Mouse (Mus musculus) gastrocnemius, postnatal 14 days (tissue): ENCODE results near the gene Nubp2. TPM values are rescaled to one million over a fixed set of nuclear protein-coding genes. Genes with fewer than 3 reads are reported as not detected.

Source experiments
- DNase-seq: peaks from one replicate; pipeline ENCODE4 v3.0.0; 2021; ENCODE audit warnings: mixed read lengths
- intact Hi-C: fragments of 180-260 bp; cut with DNase I; formaldehyde crosslinking; loops from one replicate; pipeline ENCODE4 v1.15.1; 2025; ENCODE audit warnings: low total_unique reads
- total RNA-seq, 2 experiments: library from RNA; stranded (reverse); gene quantifications; 2 replicates each; pipeline ENCODE4 v1.2.3; 2021

Gene Nubp2
- total RNA-seq, 2 experiments from 2014 or later = 12.5 to 14.6 TPM

GRCm38 (mm10) chr17:24874405-24874745 is 11.8 kb downstream of the Nubp2 start:
- no peak for DNase-seq
- intact Hi-C loops = no loop called here

- intact Hi-C loops = no loop called here
- no peak for DNase-seq
Observed at GRCm38 (mm10) chr17:24873695-24874404, 12.3 kb downstream of the Nubp2 start.

DNA sequence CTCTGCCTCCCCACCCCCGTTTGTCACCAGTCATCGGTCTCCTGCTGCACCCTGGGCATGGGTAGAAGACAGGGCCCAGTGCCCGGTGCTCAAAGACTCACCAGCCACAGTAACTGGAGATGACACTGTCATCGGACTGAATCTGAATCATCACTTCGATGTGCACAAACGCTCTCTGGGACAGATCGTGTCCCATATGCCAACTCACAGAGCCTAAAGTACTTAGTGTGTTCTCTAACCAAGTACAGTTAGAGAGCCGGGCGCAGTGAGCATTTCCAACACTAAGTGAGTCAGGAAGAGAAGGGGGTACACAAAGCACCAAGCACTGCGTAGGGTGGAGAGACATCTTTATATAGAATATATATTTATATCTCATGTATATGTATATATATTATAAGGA is 18.2 kb downstream of the Nubp2 start:
- DNase-seq = no peak
- intact Hi-C loops = no loop called here

DNA sequence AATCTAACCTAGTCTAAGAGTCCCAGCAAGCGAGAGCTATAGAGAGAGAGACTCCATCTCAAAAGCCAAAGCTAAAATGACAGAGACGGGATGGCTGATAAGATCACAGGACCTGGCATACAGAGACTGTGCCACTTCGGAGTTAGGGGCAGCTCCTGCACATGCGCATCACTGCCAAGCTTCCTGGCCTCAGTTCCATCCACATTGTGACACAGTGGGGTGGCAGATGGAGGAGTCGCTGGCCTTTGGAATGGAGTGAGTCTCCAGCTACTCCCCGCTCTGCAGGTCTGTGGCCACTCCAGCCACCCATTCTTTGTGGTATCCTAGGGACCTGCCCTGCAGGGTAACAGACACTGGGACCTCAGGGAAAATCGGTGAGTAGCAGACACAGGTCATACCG is 20.4 kb downstream of the Nubp2 start, which contains the start of gene Igfals:
TSS of gene Igfals (plus strand) at position 222 of the 400 bp plus-strand sequence.
- DNase-seq = peak; percentile 1
- intact Hi-C loops = no loop called here

DNA sequence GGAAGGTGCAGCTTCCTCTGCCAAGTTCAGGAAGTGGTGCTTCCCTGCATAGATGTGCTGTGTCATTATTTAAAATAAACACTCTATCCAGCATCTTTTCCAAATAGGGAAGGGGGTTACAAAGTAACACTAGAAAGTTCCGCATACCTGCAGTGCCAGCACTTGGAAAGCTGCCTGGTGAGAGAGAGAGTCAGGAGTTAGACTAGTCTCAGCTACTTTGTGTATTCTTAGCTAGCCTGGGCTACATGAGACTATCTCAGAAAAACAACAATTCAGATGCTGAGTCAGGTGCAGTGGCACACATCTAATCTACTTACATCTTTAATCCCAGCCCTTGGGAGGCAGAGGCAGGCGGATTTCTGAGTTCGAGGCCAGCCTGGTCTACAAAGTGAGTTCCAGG is 24.4 kb downstream of the Nubp2 start:
- intact Hi-C loops = no loop called here
- no peak for DNase-seq

DNA sequence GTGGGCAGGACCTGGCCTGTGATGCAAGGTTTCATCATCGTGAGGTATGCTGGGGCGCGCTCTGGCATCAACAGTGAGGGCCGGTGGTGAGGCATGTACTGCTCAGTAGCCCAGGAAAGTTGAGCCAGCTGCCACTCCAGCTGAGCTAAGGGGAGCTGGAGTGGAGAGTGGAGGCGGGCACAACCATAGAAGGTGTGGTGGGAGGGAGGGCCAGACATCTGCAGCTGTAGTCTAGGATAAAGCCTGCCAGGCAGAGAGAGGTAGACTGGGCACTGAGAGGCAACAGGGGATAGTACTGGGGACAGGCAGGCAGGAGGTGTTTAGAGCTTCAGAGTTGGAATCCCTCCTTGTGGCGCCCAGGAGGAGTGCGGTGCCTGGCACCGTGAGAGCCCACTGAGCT is 26.1 kb downstream of the Nubp2 start:
- no peak for DNase-seq
- intact Hi-C loops = no loop called here

- DNase-seq = no peak
- intact Hi-C loops = no loop called here
Observed at GRCm38 (mm10) chr17:24858967-24859366, 27.2 kb downstream of the Nubp2 start.

DNA sequence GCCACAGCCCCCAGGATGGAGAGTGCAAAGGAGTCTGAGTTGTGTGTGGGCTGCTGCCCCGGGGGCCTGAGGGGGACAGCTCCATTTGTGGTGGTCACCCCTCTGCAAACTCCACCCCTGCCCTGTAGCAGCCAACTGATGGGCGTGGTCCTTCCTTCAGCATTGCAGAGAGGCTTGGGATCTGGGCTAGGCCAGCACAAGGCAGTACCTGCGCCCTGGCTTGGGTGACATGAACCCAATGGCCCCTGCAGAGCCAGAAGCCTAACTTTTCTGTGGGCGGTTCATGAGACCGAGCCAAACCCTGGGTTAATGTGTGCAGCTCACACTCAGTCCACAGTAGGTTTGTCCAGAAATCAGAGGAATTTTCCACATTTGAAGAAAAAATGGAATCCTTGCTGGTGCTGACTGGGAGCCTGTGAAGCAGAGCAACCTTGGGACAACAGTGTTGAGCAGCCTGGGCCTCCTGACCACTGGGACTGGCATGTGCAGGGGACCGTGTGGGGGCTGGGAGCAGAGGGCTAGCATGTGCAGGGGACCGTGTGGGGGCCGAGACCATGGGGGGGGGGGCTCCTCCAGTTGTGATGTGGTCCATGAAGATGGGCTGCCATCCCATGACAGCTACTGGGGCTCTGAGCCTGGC is 28.2 kb downstream of the Nubp2 start:
- DNase-seq = no peak
- intact Hi-C loops = no loop called here

- DNase-seq = no peak
- intact Hi-C loops = no loop called here
Observed at GRCm38 (mm10) chr17:24856589-24856988, 29.6 kb downstream of the Nubp2 start.

DNA sequence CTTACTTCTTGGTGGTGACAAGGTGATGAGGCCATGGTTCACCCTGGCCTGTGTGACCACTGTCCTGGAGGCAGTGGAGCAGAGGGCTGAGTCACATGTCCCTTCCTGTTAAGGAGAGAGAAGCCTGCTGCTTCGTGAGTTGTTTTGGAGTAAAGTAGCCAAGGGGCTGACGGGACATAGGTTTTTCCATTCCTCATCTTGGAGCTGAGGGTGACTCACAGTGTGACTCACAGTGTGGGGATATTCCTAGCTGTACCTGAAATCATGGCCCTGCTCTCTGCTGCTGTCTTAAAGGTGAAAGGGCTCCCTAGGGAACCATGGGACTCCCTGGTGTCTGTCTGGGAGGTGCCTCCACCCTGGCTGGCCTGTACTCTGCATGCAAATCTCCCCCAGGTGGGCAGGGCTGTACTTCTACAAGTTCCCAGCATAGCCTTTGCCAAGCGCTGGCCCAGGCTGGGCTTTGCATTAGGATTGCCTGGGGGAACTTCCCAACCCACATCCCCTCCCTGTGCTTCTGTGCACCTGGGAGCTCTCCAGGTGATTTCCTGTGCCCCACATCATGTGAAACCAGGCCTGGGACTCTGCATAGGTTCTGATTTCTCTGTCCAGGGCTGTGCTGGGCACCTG is 30.2 kb downstream of the Nubp2 start:
- no peak for DNase-seq
- intact Hi-C loops = no loop called here

- intact Hi-C loops = no loop called here
- DNase-seq = no peak
Observed at GRCm38 (mm10) chr17:24851381-24852125, 34.6 kb downstream of the Nubp2 start.

DNA sequence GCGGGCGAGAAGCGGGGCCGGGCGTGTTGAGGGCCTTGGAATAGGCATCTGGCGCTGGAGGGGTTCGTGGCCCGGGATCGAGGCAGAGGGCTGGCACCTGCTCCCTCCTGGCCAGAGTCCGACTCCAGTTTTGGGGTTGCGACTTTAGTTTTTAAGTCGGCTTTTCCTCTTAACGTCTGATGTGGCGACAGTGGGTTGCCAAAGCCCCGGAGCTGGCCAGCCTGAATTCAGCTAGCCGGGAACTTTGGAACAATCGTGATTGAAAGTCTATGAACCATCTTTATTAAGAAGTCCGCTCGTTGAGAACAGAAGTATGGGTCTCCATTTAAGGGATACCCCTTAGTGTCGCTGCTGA is 35.4 kb downstream of the Nubp2 start:
- no peak for DNase-seq
- intact Hi-C loops = no loop called here

GRCm38 (mm10) chr17:24850065-24850772 is 35.9 kb downstream of the Nubp2 start, which contains the start of gene Fahd1:
Fahd1 (minus strand) TSS chr17:24850364.
- intact Hi-C loops = no loop called here
- DNase-seq = peak; percentile 95

GRCm38 (mm10) chr17:24849733-24850064 is 36.5 kb downstream of the Nubp2 start:
- intact Hi-C loops = no loop called here
- DNase-seq = peak; percentile 52

DNA sequence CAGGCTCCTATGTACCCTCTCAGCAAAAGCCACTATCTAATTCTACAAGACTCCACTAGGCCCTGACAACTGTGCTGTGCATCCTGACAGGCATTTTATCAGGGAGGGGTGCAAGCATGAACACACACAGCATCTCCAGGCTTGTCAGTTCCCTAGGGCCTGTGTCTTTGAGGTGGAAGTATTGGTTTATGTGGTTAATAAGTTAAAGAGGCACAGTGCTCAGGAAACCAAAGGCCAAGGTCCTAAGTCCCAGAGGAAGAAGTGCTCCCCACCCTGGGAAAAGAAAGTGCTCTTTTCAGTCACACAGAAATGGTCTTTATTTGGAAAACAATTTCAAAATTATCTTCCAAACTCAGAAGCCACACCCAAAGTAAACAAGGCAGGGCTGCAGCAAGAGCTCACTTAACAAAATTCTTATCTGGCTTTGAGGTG is 37.5 kb downstream of the Nubp2 start:
- no peak for DNase-seq
- intact Hi-C loops = no loop called here

GRCm38 (mm10) chr17:24847386-24847785 is 38.8 kb downstream of the Nubp2 start:
- no peak for DNase-seq
- intact Hi-C loops = no loop called here

- no peak for DNase-seq
- intact Hi-C loops = no loop called here
Observed at GRCm38 (mm10) chr17:24844525-24844924, 41.6 kb downstream of the Nubp2 start.

DNA sequence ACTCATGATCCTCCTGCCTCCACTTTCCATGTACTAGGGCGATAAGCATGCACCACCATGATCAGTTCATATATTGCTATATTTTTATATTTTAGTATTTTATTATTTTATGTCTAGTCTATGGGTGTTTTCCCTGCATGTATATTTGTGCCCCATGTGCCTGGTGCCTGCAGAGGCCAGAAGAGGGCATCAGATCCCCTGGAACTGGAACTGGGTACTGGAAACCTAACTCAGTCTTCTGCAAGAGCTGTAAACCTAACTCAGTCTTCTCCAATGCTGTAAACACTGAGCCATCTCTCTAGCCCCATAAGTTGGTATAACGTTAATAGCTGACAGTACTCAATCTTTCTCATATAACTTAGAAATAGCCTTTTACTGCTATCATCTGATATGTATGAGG is 43.5 kb downstream of the Nubp2 start:
- DNase-seq = no peak
- intact Hi-C loops = no loop called here

DNA sequence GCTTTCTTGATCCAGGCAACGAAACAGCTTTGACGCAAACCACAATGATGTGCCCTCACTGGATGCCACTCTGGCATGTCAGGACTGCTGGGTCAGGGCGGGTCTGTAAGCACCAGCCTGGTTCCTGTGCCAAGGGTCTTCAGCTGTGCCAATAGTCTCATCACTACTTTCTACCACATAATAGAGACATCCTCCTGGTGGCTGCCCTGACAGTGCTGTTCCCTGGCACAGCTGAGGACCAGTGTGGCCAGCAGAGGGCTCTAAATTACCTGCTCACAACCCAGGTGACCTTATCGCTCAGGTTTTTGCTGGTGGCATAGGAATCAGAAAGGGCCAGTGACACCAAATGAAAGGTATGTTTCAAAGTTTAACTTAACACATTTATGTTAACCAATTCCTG is 45.0 kb downstream of the Nubp2 start:
- intact Hi-C loops = no loop called here
- no peak for DNase-seq

DNA sequence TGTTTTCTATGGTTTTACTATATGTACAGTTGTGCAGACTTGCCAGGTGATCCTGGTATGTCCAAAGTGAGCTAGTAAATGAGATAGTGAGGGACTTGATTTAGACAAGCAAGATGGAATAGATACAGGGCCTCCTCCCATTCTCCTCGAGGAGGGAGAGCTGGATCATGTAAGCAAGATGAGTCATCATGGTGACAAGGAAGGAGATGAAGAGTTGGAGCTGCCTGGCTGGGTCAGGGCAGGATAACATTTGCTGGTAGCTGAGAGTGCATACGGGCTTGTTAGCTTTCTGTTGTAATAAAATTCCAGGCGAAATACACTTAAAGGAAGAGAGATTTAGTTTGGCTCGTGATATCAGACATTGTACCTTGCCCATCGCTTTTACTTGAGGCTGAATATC is 45.8 kb downstream of the Nubp2 start:
- no peak for DNase-seq
- intact Hi-C loops = no loop called here
